Mouse (Mus musculus) forebrain, embryonic 15.5 days (tissue): ENCODE results near the gene 1810055G02Rik. TPM values are rescaled to one million over a fixed set of nuclear protein-coding genes. Genes with fewer than 3 reads are reported as not detected.

Source experiments
- ATAC-seq: fragments of 200-750 bp; cut with Nextera tagmentation; replicated peaks from 2 replicates; pipeline ENCODE4 v1.8.0; 2017; ENCODE audit warnings: mild to moderate bottlenecking, moderate TSS enrichment, moderate library complexity
- H3K27ac ChIP-seq: fragments of 300-500 bp; sonication (generic); replicated peaks from 2 replicates; pipeline ENCODE4 v1.5.1; 2015; ENCODE audit warnings: mild to moderate bottlenecking, inconsistent platforms
- H3K27me3 ChIP-seq: fragments of 300-500 bp; sonication (generic); 2 replicates; pipeline ENCODE4 v1.6.1; 2015; ENCODE audit warnings: inconsistent platforms
- H3K36me3 ChIP-seq: fragments of 300-500 bp; sonication (generic); 2 replicates; pipeline ENCODE4 v1.6.1; 2015; ENCODE audit warnings: mild to moderate bottlenecking, inconsistent platforms
- H3K4me1 ChIP-seq: fragments of 300-500 bp; sonication (generic); 2 replicates; pipeline ENCODE4 v1.6.1; 2015; ENCODE audit warnings: inconsistent platforms
- H3K4me2 ChIP-seq: fragments of 300-500 bp; sonication (generic); replicated peaks from 2 replicates; pipeline ENCODE4 v1.6.1; 2015; ENCODE audit warnings: mild to moderate bottlenecking, inconsistent platforms
- H3K4me3 ChIP-seq: fragments of 300-500 bp; sonication (generic); 2 replicates; pipeline ENCODE4 v1.5.1; 2015; ENCODE audit warnings: mild to moderate bottlenecking, inconsistent platforms
- H3K9ac ChIP-seq: fragments of 300-500 bp; sonication (generic); replicated peaks from 2 replicates; pipeline ENCODE4 v1.6.1; 2015; ENCODE audit warnings: mild to moderate bottlenecking, inconsistent platforms
- H3K9me3 ChIP-seq: fragments of 300-500 bp; sonication (generic); 2 replicates; pipeline ENCODE4 v1.6.1; 2016; ENCODE audit warnings: inconsistent platforms
- WGBS: fragments of 180-500 bp; shearing (Covaris S2); methylation state at CpG from one replicate; pipeline ENCODE4 v1.1.7; 2015; ENCODE audit warnings: mixed read lengths; 5-methylcytosine and 5-hydroxymethylcytosine counted together
- polyA plus RNA-seq: library from polyadenylated mRNA; unstranded; fragments of >200 nt; fragmentation: Nextera tagmentation; extraction: Ambion mirVana; gene quantifications from 2 replicates; pipeline ENCODE4 v1.2.1, GENCODE M21; 2015

Gene 1810055G02Rik
- polyA plus RNA-seq, 1 experiment from 2014 or later, result 31.3 TPM

DNA sequence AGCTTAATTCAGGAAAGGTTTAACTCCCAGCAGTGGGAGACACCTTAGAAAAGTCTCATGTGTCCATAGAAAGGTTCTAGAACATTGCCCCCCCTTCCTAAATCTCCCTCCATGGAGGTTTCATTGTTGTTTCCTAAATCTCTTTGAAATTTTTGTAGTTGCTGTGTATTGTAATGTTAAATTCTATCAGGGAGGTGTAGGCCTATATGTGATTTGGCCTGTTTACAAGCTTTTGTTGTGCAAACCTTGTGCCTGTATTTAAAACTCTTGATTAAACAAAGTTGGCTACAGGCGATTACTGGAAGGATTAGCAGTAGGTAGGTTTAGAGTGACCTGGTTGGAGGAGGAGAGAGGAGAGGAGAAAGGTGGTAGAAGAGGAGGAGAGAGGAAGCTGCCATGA lies 49.8 kb downstream of the 1810055G02Rik start:
- Histone ChIP-seq H3K4me2 (no peak overlapping the region), H3K36me3 (no peaks in the 10 kb centered on the region), H3K4me1 (no peaks in the 10 kb centered on the region), H3K9me3 (no peaks in the 10 kb centered on the region), H3K27me3 (no peaks in the 10 kb centered on the region), H3K4me3 (no peak overlapping the region), H3K27ac (no peak overlapping the region), H3K9ac (no peak overlapping the region)
- WGBS, result 53% methylated on average over 1 of the region's 1 CpGs
- ATAC-seq, result no peak

DNA sequence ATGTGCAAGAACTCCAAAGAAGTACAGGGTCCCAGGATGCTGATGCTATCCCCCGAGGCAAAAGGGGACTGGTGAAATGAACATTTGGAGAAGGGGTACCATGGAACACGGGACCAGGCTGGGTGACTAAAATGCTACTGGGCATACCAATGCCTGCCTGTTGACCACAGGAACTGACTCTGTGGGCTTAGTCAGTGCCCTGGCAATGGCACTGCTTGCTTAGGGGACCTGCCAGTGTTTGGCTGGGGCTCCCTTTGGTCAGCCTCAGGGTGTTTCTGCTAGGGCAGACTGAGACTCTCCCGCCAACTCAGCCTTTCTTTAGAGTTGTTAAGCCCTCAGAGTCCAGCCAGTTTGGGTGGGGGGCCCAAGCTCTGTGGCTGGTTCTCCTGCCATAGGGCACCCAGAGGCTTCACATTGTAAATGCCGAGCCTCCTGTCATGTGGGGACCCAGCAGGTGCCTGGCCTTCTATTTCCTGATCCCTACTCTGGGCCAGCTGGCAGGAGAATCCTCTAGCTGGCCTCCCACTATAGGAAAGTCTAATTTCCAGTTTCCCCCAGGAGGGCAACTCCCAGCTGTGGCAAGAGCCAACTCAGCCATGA lies 57.2 kb downstream of the 1810055G02Rik start:
- no peaks in the 10 kb centered on the region for H3K27me3 ChIP-seq
- no peak for ATAC-seq
- no peak overlapping the region for H3K4me2 ChIP-seq
- H3K9ac ChIP-seq, result no peak overlapping the region
- no peaks in the 10 kb centered on the region for H3K9me3 ChIP-seq
- no peak overlapping the region for H3K27ac ChIP-seq
- no peak overlapping the region for H3K4me3 ChIP-seq
- no peaks in the 10 kb centered on the region for H3K36me3 ChIP-seq
- 88% methylated on average over 4 of the region's 4 CpGs for WGBS
- peaks cover 21% of the 10 kb centered on the region for H3K4me1 ChIP-seq

DNA sequence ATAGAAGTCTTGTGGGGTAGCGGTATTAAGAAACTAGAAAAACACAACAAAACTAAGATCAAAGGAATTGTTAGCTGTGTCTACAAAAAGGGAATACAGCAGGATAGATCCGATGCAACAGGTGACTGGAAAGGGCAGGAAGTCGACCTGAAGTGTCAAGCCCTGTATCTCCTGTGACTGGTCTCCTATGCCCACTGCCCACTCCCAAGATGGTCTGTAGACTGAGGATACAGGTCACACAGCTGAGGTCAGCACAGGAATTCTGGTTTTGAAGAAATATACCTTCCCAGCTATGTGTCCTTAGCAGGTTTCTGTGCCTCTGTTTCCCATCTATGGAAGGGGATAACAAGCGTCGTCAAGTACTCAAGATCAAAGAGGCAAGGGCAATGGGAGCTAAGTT lies 58.3 kb downstream of the 1810055G02Rik start:
- H3K36me3 ChIP-seq, result no peaks in the 10 kb centered on the region
- WGBS, result 92% methylated on average over 5 of the region's 5 CpGs
- H3K9ac ChIP-seq, result peak overlapping the region; percentile 100; the same call in 1 of the 2 replicates
- peak overlapping the region; percentile 97 for H3K4me3 ChIP-seq
- peaks cover 27% of the 10 kb centered on the region for H3K4me1 ChIP-seq
- H3K9me3 ChIP-seq, result no peaks in the 10 kb centered on the region
- peak overlapping the region; percentile 55 for H3K4me2 ChIP-seq
- ATAC-seq, result no peak
- H3K27ac ChIP-seq, result peak overlapping the region; percentile 100; the same call in 1 of the 2 replicates
- H3K27me3 ChIP-seq, result no peaks in the 10 kb centered on the region

DNA sequence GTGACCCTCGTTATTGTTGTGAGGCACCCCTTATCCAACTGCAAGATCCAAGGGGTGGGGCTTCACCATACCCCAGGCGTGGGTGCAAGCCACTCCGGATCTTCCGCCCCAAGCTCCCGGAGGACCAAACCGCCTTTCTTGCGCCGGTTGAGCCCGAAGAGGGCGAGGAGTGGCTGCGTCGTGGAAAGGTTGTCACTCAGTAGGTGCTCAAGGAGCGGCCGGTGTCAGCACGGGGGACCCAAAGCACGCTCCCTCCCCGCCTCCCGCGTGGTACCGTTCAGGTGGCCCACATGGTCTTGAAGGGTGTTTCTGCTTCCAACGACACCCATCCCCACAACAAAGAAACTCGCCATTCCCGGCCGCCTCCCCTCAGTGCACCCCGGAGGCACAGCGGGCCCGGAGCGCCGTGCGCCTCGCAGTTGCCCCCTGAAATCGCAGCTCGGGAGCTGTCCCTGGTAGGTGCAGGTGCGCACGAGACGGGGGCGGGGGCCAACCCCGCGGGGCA lies 59.2 kb downstream of the 1810055G02Rik start, which contains the start of gene Kmt5b:
Gene Kmt5b (plus strand): TSS at position 146 of the 505 bp plus-strand sequence.
- Histone ChIP-seq H3K27ac (peak within 1 kb of the TSS; percentile 100), H3K9ac (peak within 1 kb of the TSS; percentile 100), H3K4me2 (peak within 1 kb of the TSS; percentile 55), H3K36me3 (no peaks in the 10 kb centered on the region), H3K4me1 (peaks cover 27% of the 10 kb centered on the region), H3K9me3 (no peaks in the 10 kb centered on the region), H3K27me3 (no peaks in the 10 kb centered on the region), H3K4me3 (peak within 1 kb of the TSS; percentile 97)
- WGBS, result under 1% methylated on average over 39 of the region's 39 CpGs
- peak; percentile 49 for ATAC-seq

Other genes with a start within 250 kb of the 1810055G02Rik start
- gene Ppp6r3, start 132.5 kb upstream of the 1810055G02Rik start, polyA plus RNA-seq, result 62.5 and 69.6 TPM in 2 replicates
- 2.3 TPM in 2 replicates for gene Lrp5, start 21.7 kb upstream of the 1810055G02Rik start, polyA plus RNA-seq
- 52.3 and 62.9 TPM in 2 replicates for gene Kmt5b, start 59.1 kb downstream of the 1810055G02Rik start, polyA plus RNA-seq
- gene Chka, start 143.5 kb downstream of the 1810055G02Rik start, polyA plus RNA-seq, result 62.4 and 62.5 TPM in 2 replicates
- gene Tcirg1, start 198.8 kb downstream of the 1810055G02Rik start, polyA plus RNA-seq, result 11.9 and 13.3 TPM in 2 replicates
- gene Ndufs8, start 204.5 kb downstream of the 1810055G02Rik start, polyA plus RNA-seq, result 195 and 201 TPM in 2 replicates
- 1.5 and 1.8 TPM in 2 replicates for gene Aldh3b1, start 221.5 kb downstream of the 1810055G02Rik start, polyA plus RNA-seq
- gene Unc93b1, start 226.9 kb downstream of the 1810055G02Rik start, polyA plus RNA-seq, result 6.6 and 6.9 TPM in 2 replicates